Mouse (Mus musculus): ENCODE measurements at regions not wholly inside any gene's neighbourhood (a gene's known extent, or its start where the extent isn't known, plus 50 kb on each side); places are given as distances from the start of the nearest gene placed in this dataset.

DNA sequence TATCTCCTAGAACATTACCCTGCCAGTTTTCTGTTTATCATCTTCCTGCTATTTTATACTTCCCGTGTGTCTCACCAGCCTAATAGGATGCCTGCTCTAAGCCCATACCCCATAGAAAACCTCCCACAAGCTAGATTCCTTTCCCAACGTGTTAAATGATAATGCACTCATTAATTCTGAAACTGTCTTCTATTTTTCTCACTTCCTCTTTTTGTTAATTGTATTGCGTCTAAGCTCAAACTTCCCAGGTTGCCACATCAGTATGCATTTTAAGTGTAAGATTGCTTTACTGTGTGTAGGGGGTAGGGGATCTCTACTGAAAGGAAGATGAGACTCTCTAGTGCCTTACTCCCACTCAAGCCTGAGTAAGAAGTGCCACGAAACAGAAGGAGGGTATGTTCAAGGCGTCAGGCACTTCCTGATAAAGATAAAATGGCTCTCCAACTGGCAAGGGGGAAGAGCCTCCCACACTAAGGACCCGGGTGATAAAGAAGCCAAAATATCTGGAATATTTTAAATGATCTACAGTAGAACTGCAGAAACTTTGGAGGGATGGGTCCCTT, 518.0 kb downstream of the Efnb2 start:
- TF ChIP-seq CTCF (IDR thresholded peaks at IDR 0.05) (no peak), EP300 (IDR thresholded peaks at IDR 0.05) (no peak)

All from lung, postnatal 0 days (tissue).